12 mouse cellular contexts compared by ENCODE assay signal in the genomic region with DNA sequence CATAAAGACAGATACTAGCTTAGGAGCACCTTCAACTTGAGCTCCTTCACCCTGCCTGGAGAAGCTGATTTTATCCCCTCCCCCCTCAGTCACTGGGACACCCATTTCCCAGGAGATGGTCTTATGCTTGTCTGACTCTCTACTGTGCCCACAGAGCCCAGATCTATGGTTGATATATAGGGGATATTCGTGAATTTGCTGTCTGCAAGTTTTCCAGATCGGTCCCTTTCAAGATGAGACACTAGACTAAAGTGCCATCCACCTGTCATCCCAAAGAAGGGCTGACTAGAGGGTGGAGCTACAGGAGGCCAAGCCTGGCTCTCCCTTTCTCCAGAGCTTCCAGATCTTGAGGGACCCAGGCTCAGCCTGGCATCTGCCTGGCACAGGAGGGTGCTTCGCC. TPM values are rescaled to one million over a fixed set of nuclear protein-coding genes. Genes with fewer than 3 reads are reported as not detected.
DNase-seq lines count a peak whose midpoint lies in the region; ATAC-seq and TF ChIP-seq lines count a peak whose summit lies in the region.
"Had no signal": no experiment of that assay in that cellular context is flagged by ENCODE, and none has a peak within 500 bp of the region (broad histone marks: within the 10 kb centered on the region; RNA-seq: fewer than 3 reads in every experiment).

No protein-coding gene starts in this region.

- DNase-seq in intestine, embryonic 14.5 days (ENCODE audit: low spot score): no peak
- DNase-seq in midbrain, embryonic 14.5 days: no peak
- no peak for DNase-seq in midbrain, postnatal 0 days (ENCODE audit: low spot score)
- DNase-seq in forebrain, postnatal 0 days: no peak
- no peak for DNase-seq in gastrocnemius, postnatal 14 days
- DNase-seq: adrenal gland, postnatal 14 days; heart, postnatal 10 days; kidney, postnatal 36 days had no signal

- no peak overlapping the region for H3K27ac ChIP-seq in intestine, embryonic 14.5 days (ENCODE audit: low read depth)
- no peak overlapping the region for H3K27ac ChIP-seq in intestine, postnatal 0 days (ENCODE audit: low read depth, low read length)
- no peak overlapping the region for H3K27ac ChIP-seq in midbrain, embryonic 14.5 days (replicated peaks; ENCODE audit: low read depth, low read length)
- H3K27ac ChIP-seq in midbrain, postnatal 0 days (ENCODE audit: low read depth, low read length): no peak overlapping the region
- no peak overlapping the region for H3K27ac ChIP-seq in forebrain, postnatal 0 days (ENCODE audit: low read depth, low read length)
- H3K27ac ChIP-seq in stomach, embryonic 15.5 days: 0 out of 2 replicates have a peak overlapping the region, but pooled peaks have one; percentile 14

- no peaks in the 10 kb centered on the region for H3K27me3 ChIP-seq in intestine, embryonic 14.5 days (replicated peaks; ENCODE audit: control insufficient read depth, insufficient read depth, low read length)
- no peaks in the 10 kb centered on the region for H3K27me3 ChIP-seq in intestine, postnatal 0 days (replicated peaks; ENCODE audit: control insufficient read depth, insufficient read depth, low read length)
- no peaks in the 10 kb centered on the region for H3K27me3 ChIP-seq in midbrain, embryonic 14.5 days (ENCODE audit: control insufficient read depth, insufficient read depth, low read length)
- no peaks in the 10 kb centered on the region for H3K27me3 ChIP-seq in midbrain, postnatal 0 days (ENCODE audit: insufficient read depth, low read length)
- H3K27me3 ChIP-seq in forebrain, postnatal 0 days (ENCODE audit: insufficient read depth, low read length): no peaks in the 10 kb centered on the region
- H3K27me3 ChIP-seq in stomach, embryonic 15.5 days (replicated peaks): no peaks in the 10 kb centered on the region

- no peaks in the 10 kb centered on the region for H3K9me3 ChIP-seq in intestine, embryonic 14.5 days (ENCODE audit: control insufficient read depth, low read length)
- no peaks in the 10 kb centered on the region for H3K9me3 ChIP-seq in intestine, postnatal 0 days (ENCODE audit: control insufficient read depth)
- H3K9me3 ChIP-seq in midbrain, embryonic 14.5 days (ENCODE audit: control insufficient read depth, low read length): no peaks in the 10 kb centered on the region
- H3K9me3 ChIP-seq in midbrain, postnatal 0 days (ENCODE audit: low read length): no peaks in the 10 kb centered on the region
- H3K9me3 ChIP-seq in forebrain, postnatal 0 days (ENCODE audit: low read length): no peaks in the 10 kb centered on the region
- H3K9me3 ChIP-seq in stomach, embryonic 15.5 days: no peaks in the 10 kb centered on the region

- ATAC-seq in intestine, embryonic 14.5 days (replicated peaks; ENCODE audit: low FRiP score, low TSS enrichment, low read depth): no peak
- no peak for ATAC-seq in intestine, postnatal 0 days
- ATAC-seq in midbrain, embryonic 14.5 days (ENCODE audit: low FRiP score, low TSS enrichment): no peak
- ATAC-seq in midbrain, postnatal 0 days (ENCODE audit: low FRiP score): no peak
- no peak for ATAC-seq in forebrain, postnatal 0 days
- no peak for ATAC-seq in stomach, embryonic 15.5 days (ENCODE audit: insufficient read depth, low FRiP score, low read depth)
- ATAC-seq in megakaryocyte, adult 5-6 weeks (ENCODE audit: poor library complexity, severe bottlenecking): no peak
- ATAC-seq: midbrain, embryonic 16.5 days had no signal

- WGBS in intestine, embryonic 14.5 days: 75% methylated on average over 3 of the region's 3 CpGs
- WGBS in intestine, postnatal 0 days: 70% methylated on average over 3 of the region's 3 CpGs
- WGBS in midbrain, embryonic 14.5 days: 67% methylated on average over 3 of the region's 3 CpGs
- 72% methylated on average over 3 of the region's 3 CpGs for WGBS in midbrain, postnatal 0 days
- 68% methylated on average over 3 of the region's 3 CpGs for WGBS in forebrain, postnatal 0 days
- WGBS in stomach, embryonic 15.5 days: 50% methylated on average over 3 of the region's 3 CpGs

- intact Hi-C loops in gastrocnemius, postnatal 14 days (cut with DNase I; ENCODE audit: low total_unique reads): loop anchor here (5.0 kb wide), 1 partner anchor 121 kb away; the partner anchor contains the start of gene Slc9a3r2

- 0 out of 2 replicates have a peak overlapping the region, but pooled peaks have one; percentile 0 for H3K4me3 ChIP-seq in intestine, embryonic 14.5 days (ENCODE audit: low read depth, low read length)
- H3K4me3 ChIP-seq in intestine, postnatal 0 days (ENCODE audit: low read depth, low read length): no peak overlapping the region
- H3K4me3 ChIP-seq in midbrain, embryonic 14.5 days (replicated peaks; ENCODE audit: low read depth, low read length): no peak overlapping the region
- no peak overlapping the region for H3K4me3 ChIP-seq in midbrain, postnatal 0 days (ENCODE audit: low read depth, low read length)
- no peak overlapping the region for H3K4me3 ChIP-seq in forebrain, postnatal 0 days (ENCODE audit: low read depth, low read length)
- H3K4me3 ChIP-seq in stomach, embryonic 15.5 days (replicated peaks): no peak overlapping the region

- no peak overlapping the region for H3K4me2 ChIP-seq in intestine, embryonic 14.5 days (ENCODE audit: low read length)
- no peak overlapping the region for H3K4me2 ChIP-seq in intestine, postnatal 0 days (replicated peaks; ENCODE audit: low read depth)
- no peak overlapping the region for H3K4me2 ChIP-seq in midbrain, embryonic 14.5 days (ENCODE audit: low read length)
- H3K4me2 ChIP-seq in midbrain, postnatal 0 days (ENCODE audit: low read depth, low read length, poor library complexity, severe bottlenecking): no peak overlapping the region
- H3K4me2 ChIP-seq in forebrain, postnatal 0 days (ENCODE audit: low read depth): 0 out of 2 replicates have a peak overlapping the region, but pooled peaks have one; percentile 17
- H3K4me2 ChIP-seq in stomach, embryonic 15.5 days: no peak overlapping the region

- TF ChIP-seq CTCF in intestine, postnatal 0 days (IDR thresholded peaks at IDR 0.05; ENCODE audit: low read depth): no peak
- TF ChIP-seq CTCF in midbrain, postnatal 0 days (IDR thresholded peaks at IDR 0.05): no peak
- no peak for TF ChIP-seq CTCF in forebrain, postnatal 0 days (IDR thresholded peaks at IDR 0.05; ENCODE audit: low read depth)

- H3K36me3 ChIP-seq in intestine, embryonic 14.5 days (ENCODE audit: control insufficient read depth, insufficient read depth, low read length): peaks cover 28% of the 10 kb centered on the region
- H3K36me3 ChIP-seq in intestine, postnatal 0 days (ENCODE audit: control insufficient read depth, insufficient read depth): peaks cover 8% of the 10 kb centered on the region; the same call in 1 of the 2 replicates
- peaks cover 16% of the 10 kb centered on the region for H3K36me3 ChIP-seq in midbrain, embryonic 14.5 days (ENCODE audit: control insufficient read depth, insufficient read depth, low read length)
- no peaks in the 10 kb centered on the region for H3K36me3 ChIP-seq in midbrain, postnatal 0 days (ENCODE audit: insufficient read depth, low read length)
- peaks cover 14% of the 10 kb centered on the region for H3K36me3 ChIP-seq in forebrain, postnatal 0 days (ENCODE audit: insufficient read depth)
- H3K36me3 ChIP-seq in stomach, embryonic 15.5 days: no peaks in the 10 kb centered on the region

- H3K9ac ChIP-seq in intestine, embryonic 14.5 days (ENCODE audit: low read length): no peak overlapping the region
- H3K9ac ChIP-seq in intestine, postnatal 0 days (ENCODE audit: low read depth, low read length): no peak overlapping the region
- H3K9ac ChIP-seq in midbrain, embryonic 14.5 days (replicated peaks; ENCODE audit: low read length): 0 out of 2 replicates have a peak overlapping the region, but pooled peaks have one; percentile 16
- no peak overlapping the region for H3K9ac ChIP-seq in midbrain, postnatal 0 days (replicated peaks; ENCODE audit: low read length, poor library complexity, severe bottlenecking)
- H3K9ac ChIP-seq in forebrain, postnatal 0 days: no peak overlapping the region
- H3K9ac ChIP-seq in stomach, embryonic 15.5 days: no peak overlapping the region

- peaks cover 34% of the 10 kb centered on the region for H3K4me1 ChIP-seq in intestine, embryonic 14.5 days (replicated peaks; ENCODE audit: control insufficient read depth, insufficient read depth, low read length)
- H3K4me1 ChIP-seq in intestine, postnatal 0 days (replicated peaks; ENCODE audit: control insufficient read depth, insufficient read depth, low read length): peaks cover 15% of the 10 kb centered on the region
- peaks cover 30% of the 10 kb centered on the region for H3K4me1 ChIP-seq in midbrain, embryonic 14.5 days (ENCODE audit: control insufficient read depth, insufficient read depth, low read length)
- peaks cover 30% of the 10 kb centered on the region for H3K4me1 ChIP-seq in midbrain, postnatal 0 days (ENCODE audit: insufficient read depth, low read length)
- peaks cover 39% of the 10 kb centered on the region for H3K4me1 ChIP-seq in forebrain, postnatal 0 days (ENCODE audit: insufficient read depth)
- peaks cover 44% of the 10 kb centered on the region for H3K4me1 ChIP-seq in stomach, embryonic 15.5 days

RNA-seq across cellular contexts. Expression of gene Rab26, which starts 2.9 kb away (rescaled TPM):
- 2.6 and 5.7 TPM in 2 replicates for polyA plus RNA-seq in intestine, embryonic 14.5 days (2014; fragmentation: Nextera tagmentation; extraction: Ambion mirVana)
- polyA plus RNA-seq in intestine, postnatal 0 days (2015; fragmentation: Nextera tagmentation; extraction: Ambion mirVana): 0.31 and 0.63 TPM in 2 replicates
- 4.9 and 6.5 TPM in 2 replicates for polyA plus RNA-seq in midbrain, embryonic 14.5 days (2014; fragmentation: Nextera tagmentation; extraction: Ambion mirVana)
- 4.4 and 7.6 TPM in 2 replicates for total RNA-seq in midbrain, postnatal 0 days (2014; rRNA removed)
- polyA plus RNA-seq in midbrain, postnatal 0 days (2015; fragmentation: Nextera tagmentation; extraction: Ambion mirVana): 15.5 and 17.7 TPM in 2 replicates
- 5.0 and 7.1 TPM in 2 replicates for total RNA-seq in forebrain, postnatal 0 days (2014; rRNA removed)
- 10.1 and 12.4 TPM in 2 replicates for polyA plus RNA-seq in forebrain, postnatal 0 days (2015; fragmentation: Nextera tagmentation; extraction: Ambion mirVana)
- 8.3 and 11.6 TPM in 2 replicates for polyA plus RNA-seq in stomach, embryonic 15.5 days (2015; fragmentation: Nextera tagmentation; extraction: Ambion mirVana)
- total RNA-seq in megakaryocyte, adult 5-6 weeks (2015): 0.42 and 0.57 TPM in 2 replicates
- total RNA-seq in megakaryocyte, adult 5-6 weeks (2017): 0.95 and 1.1 TPM in 2 replicates
- under 1 TPM; 0.21 to 0.27 TPM for total RNA-seq in gastrocnemius, postnatal 14 days (2021)

RNA-seq across cellular contexts. Expression of gene Traf7, which starts 3.3 kb away (rescaled TPM):
- polyA plus RNA-seq in intestine, embryonic 14.5 days (2014; fragmentation: Nextera tagmentation; extraction: Ambion mirVana): 97.3 and 104 TPM in 2 replicates
- polyA plus RNA-seq in intestine, postnatal 0 days (2015; fragmentation: Nextera tagmentation; extraction: Ambion mirVana): 39.7 and 41.2 TPM in 2 replicates
- polyA plus RNA-seq in midbrain, embryonic 14.5 days (2014; fragmentation: Nextera tagmentation; extraction: Ambion mirVana): 86.2 and 90.8 TPM in 2 replicates
- 175 and 179 TPM in 2 replicates for total RNA-seq in midbrain, postnatal 0 days (2014; rRNA removed)
- 71.4 and 73.6 TPM in 2 replicates for polyA plus RNA-seq in midbrain, postnatal 0 days (2015; fragmentation: Nextera tagmentation; extraction: Ambion mirVana)
- total RNA-seq in forebrain, postnatal 0 days (2014; rRNA removed): 145 and 168 TPM in 2 replicates
- 81.4 and 82.0 TPM in 2 replicates for polyA plus RNA-seq in forebrain, postnatal 0 days (2015; fragmentation: Nextera tagmentation; extraction: Ambion mirVana)
- 82.7 and 84.2 TPM in 2 replicates for polyA plus RNA-seq in stomach, embryonic 15.5 days (2015; fragmentation: Nextera tagmentation; extraction: Ambion mirVana)
- total RNA-seq in megakaryocyte, adult 5-6 weeks (2015): 46.4 and 48.1 TPM in 2 replicates
- total RNA-seq in megakaryocyte, adult 5-6 weeks (2017): 81.3 and 82.8 TPM in 2 replicates
- 10 to 100 TPM; 31.9 to 33.4 TPM for total RNA-seq in gastrocnemius, postnatal 14 days (2021)

RNA-seq across cellular contexts. Expression of gene Pkd1, which starts 18.6 kb away (rescaled TPM):
- 26.8 and 28.4 TPM in 2 replicates for polyA plus RNA-seq in intestine, embryonic 14.5 days (2014; fragmentation: Nextera tagmentation; extraction: Ambion mirVana)
- 5.4 and 8.3 TPM in 2 replicates for polyA plus RNA-seq in intestine, postnatal 0 days (2015; fragmentation: Nextera tagmentation; extraction: Ambion mirVana)
- polyA plus RNA-seq in midbrain, embryonic 14.5 days (2014; fragmentation: Nextera tagmentation; extraction: Ambion mirVana): 18.0 and 28.3 TPM in 2 replicates
- total RNA-seq in midbrain, postnatal 0 days (2014; rRNA removed): 73.6 and 84.3 TPM in 2 replicates
- polyA plus RNA-seq in midbrain, postnatal 0 days (2015; fragmentation: Nextera tagmentation; extraction: Ambion mirVana): 13.6 and 14.5 TPM in 2 replicates
- 48.9 and 58.8 TPM in 2 replicates for total RNA-seq in forebrain, postnatal 0 days (2014; rRNA removed)
- polyA plus RNA-seq in forebrain, postnatal 0 days (2015; fragmentation: Nextera tagmentation; extraction: Ambion mirVana): 4.9 and 8.9 TPM in 2 replicates
- polyA plus RNA-seq in stomach, embryonic 15.5 days (2015; fragmentation: Nextera tagmentation; extraction: Ambion mirVana): 27.3 and 29.0 TPM in 2 replicates
- 7.8 and 10.8 TPM in 2 replicates for total RNA-seq in megakaryocyte, adult 5-6 weeks (2015)
- total RNA-seq in megakaryocyte, adult 5-6 weeks (2017): 13.1 and 19.9 TPM in 2 replicates
- total RNA-seq in gastrocnemius, postnatal 14 days (2021): 10 to 100 TPM; 32.0 to 36.1 TPM

RNA-seq across cellular contexts. Expression of gene Caskin1, which starts 42.7 kb away (rescaled TPM):
- 2.1 and 2.8 TPM in 2 replicates for polyA plus RNA-seq in intestine, embryonic 14.5 days (2014; fragmentation: Nextera tagmentation; extraction: Ambion mirVana)
- polyA plus RNA-seq in intestine, postnatal 0 days (2015; fragmentation: Nextera tagmentation; extraction: Ambion mirVana): 0.69 and 0.78 TPM in 2 replicates
- 34.8 and 37.5 TPM in 2 replicates for polyA plus RNA-seq in midbrain, embryonic 14.5 days (2014; fragmentation: Nextera tagmentation; extraction: Ambion mirVana)
- total RNA-seq in midbrain, postnatal 0 days (2014; rRNA removed): 151 and 153 TPM in 2 replicates
- polyA plus RNA-seq in midbrain, postnatal 0 days (2015; fragmentation: Nextera tagmentation; extraction: Ambion mirVana): 43.9 and 47.5 TPM in 2 replicates
- 90.0 and 113 TPM in 2 replicates for total RNA-seq in forebrain, postnatal 0 days (2014; rRNA removed)
- 14.9 and 25.3 TPM in 2 replicates for polyA plus RNA-seq in forebrain, postnatal 0 days (2015; fragmentation: Nextera tagmentation; extraction: Ambion mirVana)
- 2.6 and 3.0 TPM in 2 replicates for polyA plus RNA-seq in stomach, embryonic 15.5 days (2015; fragmentation: Nextera tagmentation; extraction: Ambion mirVana)
- not detected in 2 replicates for total RNA-seq in megakaryocyte, adult 5-6 weeks (2015)
- total RNA-seq in megakaryocyte, adult 5-6 weeks (2017): not detected in 2 replicates
- total RNA-seq in gastrocnemius, postnatal 14 days (2021): under 1 TPM; 0.22 to 0.31 TPM

RNA-seq across cellular contexts. Expression of gene Mlst8, which starts 52.2 kb away (rescaled TPM):
- 32.3 and 32.7 TPM in 2 replicates for polyA plus RNA-seq in intestine, embryonic 14.5 days (2014; fragmentation: Nextera tagmentation; extraction: Ambion mirVana)
- polyA plus RNA-seq in intestine, postnatal 0 days (2015; fragmentation: Nextera tagmentation; extraction: Ambion mirVana): 11.9 and 12.9 TPM in 2 replicates
- polyA plus RNA-seq in midbrain, embryonic 14.5 days (2014; fragmentation: Nextera tagmentation; extraction: Ambion mirVana): 36.2 and 43.0 TPM in 2 replicates
- total RNA-seq in midbrain, postnatal 0 days (2014; rRNA removed): 51.8 and 60.8 TPM in 2 replicates
- polyA plus RNA-seq in midbrain, postnatal 0 days (2015; fragmentation: Nextera tagmentation; extraction: Ambion mirVana): 28.4 and 29.5 TPM in 2 replicates
- 36.5 and 45.5 TPM in 2 replicates for total RNA-seq in forebrain, postnatal 0 days (2014; rRNA removed)
- 23.9 and 28.2 TPM in 2 replicates for polyA plus RNA-seq in forebrain, postnatal 0 days (2015; fragmentation: Nextera tagmentation; extraction: Ambion mirVana)
- 25.0 and 30.5 TPM in 2 replicates for polyA plus RNA-seq in stomach, embryonic 15.5 days (2015; fragmentation: Nextera tagmentation; extraction: Ambion mirVana)
- total RNA-seq in megakaryocyte, adult 5-6 weeks (2015): 12.5 and 14.6 TPM in 2 replicates
- total RNA-seq in megakaryocyte, adult 5-6 weeks (2017): 42.3 and 43.2 TPM in 2 replicates
- 10 to 100 TPM; 10.7 to 11.6 TPM for total RNA-seq in gastrocnemius, postnatal 14 days (2021)
